Mouse (Mus musculus) layer of hippocampus, adult 2 months (tissue): ENCODE measurements around the gene Plcg2. TPM values are rescaled to one million over a fixed set of nuclear protein-coding genes. Genes with fewer than 3 reads are reported as not detected.

Source experiments
- DNase-seq, 2 experiments: peaks; one replicate each; pipeline ENCODE4 v3.0.0; 2022; ENCODE audit warnings: low spot score in 2 of 2
- H3K27ac ChIP-seq: fragments of 200-600 bp; 2 replicates; pipeline ENCODE4 v1.8.1; 2022
- H3K4me3 ChIP-seq: fragments of 200-600 bp; 2 replicates; pipeline ENCODE4 v1.8.1; 2022; ENCODE audit warnings: mild to moderate bottlenecking
- CTCF ChIP-seq: fragments of 200-600 bp; conservative IDR thresholded peaks from 2 replicates; pipeline ENCODE4 v1.8.1; 2022; ENCODE audit warnings: antibody characterized with exemption, mild to moderate bottlenecking, moderate library complexity
- total RNA-seq, 2 experiments: library from RNA; stranded (reverse); gene quantifications; 2 replicates each; pipeline ENCODE4 v1.2.3; 2021

Plcg2 gene
- total RNA-seq, 2 experiments from 2014 or later: 3.3 to 4.1 TPM

GRCm38 (mm10) chr8:117577883-117578282, 79.8 kb downstream of the Plcg2 start:
- DNase-seq: no peak
- peak; percentile 66 for TF ChIP-seq CTCF
- Histone ChIP-seq H3K27ac (no peak overlapping the region), H3K4me3 (no peak overlapping the region)

- Histone ChIP-seq H3K4me3 (no peak overlapping the region), H3K27ac (no peak overlapping the region)
- TF ChIP-seq CTCF: no peak
- no peak for DNase-seq
Measured at GRCm38 (mm10) chr8:117578856-117579255, 80.8 kb downstream of the Plcg2 start.

GRCm38 (mm10) chr8:117593862-117594261, 95.8 kb downstream of the Plcg2 start:
- H3K27ac ChIP-seq: no peak overlapping the region
- no peak for TF ChIP-seq CTCF
- H3K4me3 ChIP-seq: no peak overlapping the region
- DNase-seq: no peak

- Histone ChIP-seq H3K27ac (no peak overlapping the region), H3K4me3 (no peak overlapping the region)
- no peak for DNase-seq
- no peak for TF ChIP-seq CTCF
Measured at GRCm38 (mm10) chr8:117595001-117595400, 96.9 kb downstream of the Plcg2 start.

- DNase-seq: no peak
- Histone ChIP-seq H3K4me3 (no peak overlapping the region), H3K27ac (no peak overlapping the region)
- TF ChIP-seq CTCF: no peak
Measured at GRCm38 (mm10) chr8:117596777-117597176, 98.7 kb downstream of the Plcg2 start.

- DNase-seq: peak in 1 of 2 experiments; percentile 32
- Histone ChIP-seq H3K27ac (no peak overlapping the region), H3K4me3 (no peak overlapping the region)
- peak; percentile 83 for TF ChIP-seq CTCF
Measured at GRCm38 (mm10) chr8:117600839-117601238, 102.7 kb downstream of the Plcg2 start.

GRCm38 (mm10) chr8:117604101-117604500, 106.0 kb downstream of the Plcg2 start:
- H3K4me3 ChIP-seq: no peak overlapping the region
- DNase-seq: no peak
- no peak overlapping the region for H3K27ac ChIP-seq
- TF ChIP-seq CTCF: no peak

GRCm38 (mm10) chr8:117604671-117605070, 106.6 kb downstream of the Plcg2 start:
- DNase-seq: no peak
- Histone ChIP-seq H3K27ac (no peak overlapping the region), H3K4me3 (no peak overlapping the region)
- no peak for TF ChIP-seq CTCF

- DNase-seq: no peak
- Histone ChIP-seq H3K27ac (no peak overlapping the region), H3K4me3 (no peak overlapping the region)
- TF ChIP-seq CTCF: no peak
Measured at GRCm38 (mm10) chr8:117605201-117605600, 107.1 kb downstream of the Plcg2 start.

GRCm38 (mm10) chr8:117610506-117610905, 112.4 kb downstream of the Plcg2 start:
- DNase-seq: no peak
- H3K4me3 ChIP-seq: no peak overlapping the region
- no peak overlapping the region for H3K27ac ChIP-seq
- TF ChIP-seq CTCF: no peak

GRCm38 (mm10) chr8:117612861-117613260, 114.8 kb downstream of the Plcg2 start:
- DNase-seq: no peak
- Histone ChIP-seq H3K4me3 (no peak overlapping the region), H3K27ac (no peak overlapping the region)
- TF ChIP-seq CTCF: no peak

- peak; percentile 23 to 58 for DNase-seq
- Histone ChIP-seq H3K27ac (no peak overlapping the region), H3K4me3 (0 out of 2 replicates have a peak overlapping the region, but pooled peaks have one; percentile 9)
- peak; percentile 81 for TF ChIP-seq CTCF
Measured at GRCm38 (mm10) chr8:117626040-117626838, 128.1 kb downstream of the Plcg2 start.

- no peak for DNase-seq
- no peak overlapping the region for H3K27ac ChIP-seq
- no peak for TF ChIP-seq CTCF
- H3K4me3 ChIP-seq: no peak overlapping the region
Measured at GRCm38 (mm10) chr8:117627096-117627495, 129.0 kb downstream of the Plcg2 start.

GRCm38 (mm10) chr8:117632532-117632931, 134.4 kb downstream of the Plcg2 start:
- no peak overlapping the region for H3K27ac ChIP-seq
- DNase-seq: no peak
- TF ChIP-seq CTCF: no peak
- H3K4me3 ChIP-seq: no peak overlapping the region
